Mouse (Mus musculus) kidney, embryonic 15.5 days (tissue): ENCODE measurements around the gene Ranbp3. TPM values are rescaled to one million over a fixed set of nuclear protein-coding genes. Genes with fewer than 3 reads are reported as not detected.

Source experiments
- ATAC-seq: fragments of 200-750 bp; cut with Nextera tagmentation; replicated peaks from 2 replicates; pipeline ENCODE4 v1.8.0; 2017; ENCODE audit warnings: moderate TSS enrichment; ENCODE audit not compliant: low FRiP score
- H3K27ac ChIP-seq: fragments of 300-500 bp; sonication (generic); 2 replicates; pipeline ENCODE4 v1.5.1; 2015; ENCODE audit warnings: mild to moderate bottlenecking, inconsistent platforms
- H3K27me3 ChIP-seq: fragments of 300-500 bp; sonication (generic); 2 replicates; pipeline ENCODE4 v1.6.1; 2015; ENCODE audit warnings: inconsistent platforms
- H3K36me3 ChIP-seq: fragments of 300-500 bp; sonication (generic); 2 replicates; pipeline ENCODE4 v1.6.1; 2015; ENCODE audit warnings: inconsistent platforms
- H3K4me1 ChIP-seq: fragments of 300-500 bp; sonication (generic); 2 replicates; pipeline ENCODE4 v1.6.1; 2015; ENCODE audit warnings: inconsistent platforms
- H3K4me2 ChIP-seq: fragments of 300-500 bp; sonication (generic); 2 replicates; pipeline ENCODE4 v1.6.1; 2015; ENCODE audit warnings: moderate library complexity, mild to moderate bottlenecking, inconsistent platforms
- H3K4me3 ChIP-seq: fragments of 300-500 bp; sonication (generic); replicated peaks from 2 replicates; pipeline ENCODE4 v1.5.1; 2015; ENCODE audit warnings: mild to moderate bottlenecking, inconsistent platforms
- H3K9ac ChIP-seq: fragments of 300-500 bp; sonication (generic); 2 replicates; pipeline ENCODE4 v1.6.1; 2015; ENCODE audit warnings: mild to moderate bottlenecking, inconsistent platforms
- H3K9me3 ChIP-seq: fragments of 300-500 bp; sonication (generic); replicated peaks from 2 replicates; pipeline ENCODE4 v1.6.1; 2016; ENCODE audit warnings: inconsistent platforms
- WGBS: fragments of 180-500 bp; shearing (Covaris S2); methylation state at CpG from one replicate; pipeline ENCODE4 v1.1.7; 2015; ENCODE audit warnings: mixed read lengths; 5-methylcytosine and 5-hydroxymethylcytosine counted together
- polyA plus RNA-seq: library from polyadenylated mRNA; unstranded; fragments of >200 nt; fragmentation: Nextera tagmentation; extraction: Ambion mirVana; gene quantifications from 2 replicates; pipeline ENCODE4 v1.2.1, GENCODE M21; 2015

Gene Ranbp3
- polyA plus RNA-seq, 1 experiment from 2014 or later, result 99.2 TPM

DNA sequence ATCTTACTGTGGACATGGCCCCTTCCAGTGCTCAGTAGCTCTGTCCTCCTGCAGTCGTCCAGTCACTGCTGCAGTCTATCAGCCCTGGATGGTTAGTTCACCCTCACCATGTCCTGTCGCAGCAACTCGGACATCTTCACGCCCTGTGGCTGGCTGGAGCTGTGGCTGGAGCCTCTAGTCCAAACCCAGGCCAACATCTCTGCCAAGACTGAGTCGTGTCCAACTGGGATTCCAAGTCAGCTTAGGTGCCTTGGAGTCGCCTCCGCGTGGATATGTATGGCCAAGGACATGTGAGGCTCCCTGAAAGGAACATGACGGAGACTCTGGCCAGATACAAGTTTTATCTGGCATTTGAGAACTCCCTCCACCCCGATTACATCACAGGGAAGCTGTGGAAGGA, 65.1 kb downstream of the Ranbp3 start:
- H3K4me3 ChIP-seq, result no peak overlapping the region
- H3K4me2 ChIP-seq, result no peak overlapping the region
- WGBS, result 83% methylated on average over 10 of the region's 10 CpGs
- no peak overlapping the region for H3K27ac ChIP-seq
- no peaks in the 10 kb centered on the region for H3K4me1 ChIP-seq
- no peak for ATAC-seq
- H3K9ac ChIP-seq, result no peak overlapping the region
- no peaks in the 10 kb centered on the region for H3K36me3 ChIP-seq
- no peaks in the 10 kb centered on the region for H3K9me3 ChIP-seq
- H3K27me3 ChIP-seq, result 0 out of 2 replicates have a peak, but pooled peaks cover 4% of the 10 kb centered on the region

DNA sequence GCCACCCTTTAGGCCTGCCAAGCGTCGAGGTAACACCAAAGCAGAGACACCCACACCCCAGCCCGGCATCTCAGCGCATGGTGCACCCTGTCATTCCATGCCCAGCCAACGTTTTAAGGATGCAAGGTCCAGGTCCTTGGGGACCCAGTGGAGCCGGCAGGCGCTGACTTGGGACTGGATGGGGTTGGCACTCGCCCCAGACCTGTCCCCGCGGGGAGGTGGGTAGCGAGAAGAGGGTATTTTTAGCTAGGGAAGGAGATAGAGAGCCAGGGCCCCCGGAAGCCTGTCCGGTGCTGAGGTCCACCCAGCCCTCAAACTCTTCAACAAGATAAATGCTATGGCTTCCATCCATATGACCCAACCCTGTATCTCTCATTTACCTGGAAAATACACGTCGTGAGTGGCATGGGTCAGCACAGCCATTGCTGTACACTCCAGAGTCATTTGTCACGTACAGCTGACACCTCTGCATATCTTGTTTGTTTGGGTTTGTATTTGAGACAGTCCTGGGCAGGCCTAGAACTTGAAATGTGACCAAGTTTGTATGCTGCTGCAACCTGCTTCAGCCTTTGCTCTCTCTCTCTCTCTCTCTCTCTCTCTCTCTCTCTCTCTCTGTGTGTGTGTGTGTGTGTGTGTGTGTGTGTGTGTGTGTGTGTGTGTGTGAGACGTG, 67.2 kb downstream of the Ranbp3 start:
- Histone ChIP-seq H3K9me3 (no peaks in the 10 kb centered on the region), H3K9ac (no peak overlapping the region), H3K4me3 (no peak overlapping the region), H3K27me3 (no peaks in the 10 kb centered on the region), H3K36me3 (no peaks in the 10 kb centered on the region), H3K4me2 (no peak overlapping the region), H3K4me1 (no peaks in the 10 kb centered on the region), H3K27ac (no peak overlapping the region)
- 78% methylated on average over 17 of the region's 17 CpGs for WGBS
- ATAC-seq, result no peak

DNA sequence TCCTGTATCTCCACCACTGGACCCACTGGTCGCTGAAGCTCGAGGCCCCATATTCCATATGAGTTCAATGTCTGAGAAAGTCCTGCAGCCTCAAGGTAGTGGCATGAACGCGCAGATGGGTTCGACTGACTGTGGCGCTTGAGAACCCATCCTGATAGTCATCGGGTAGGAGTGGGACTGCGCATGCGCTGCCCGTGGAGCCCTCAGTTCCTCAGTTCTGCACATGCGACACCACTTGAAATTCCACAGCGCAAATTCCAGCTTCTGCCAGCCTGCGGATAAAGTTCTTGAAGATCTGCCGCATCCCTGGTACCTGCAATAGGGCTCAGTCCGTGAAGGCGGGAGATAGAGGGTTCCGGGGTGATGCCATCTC, 67.7 kb downstream of the Ranbp3 start:
- Histone ChIP-seq H3K36me3 (no peaks in the 10 kb centered on the region), H3K4me2 (no peak overlapping the region), H3K27ac (no peak overlapping the region), H3K4me3 (no peak overlapping the region), H3K9me3 (no peaks in the 10 kb centered on the region), H3K9ac (no peak overlapping the region), H3K4me1 (no peaks in the 10 kb centered on the region), H3K27me3 (no peaks in the 10 kb centered on the region)
- 79% methylated on average over 17 of the region's 17 CpGs for WGBS
- no peak for ATAC-seq

DNA sequence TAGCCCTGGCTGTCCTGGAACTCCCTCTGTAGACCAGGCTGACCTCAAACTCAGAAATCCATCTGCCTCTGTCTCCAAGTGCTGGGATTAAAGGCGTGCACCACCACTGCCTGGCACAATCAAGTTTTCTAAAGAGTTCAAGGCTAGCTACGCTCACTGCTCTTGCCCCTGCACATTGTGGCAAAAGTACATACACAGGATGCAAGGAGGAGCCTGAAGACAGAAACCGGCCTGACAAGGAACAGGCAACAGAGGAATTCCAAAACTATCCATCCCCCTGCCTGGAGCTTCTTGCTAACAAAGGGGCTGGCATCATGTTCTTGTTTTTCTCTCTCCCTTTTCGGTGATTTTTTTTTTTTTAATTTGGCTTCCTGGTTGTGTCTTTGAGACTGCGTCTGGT, 71.1 kb downstream of the Ranbp3 start:
- Histone ChIP-seq H3K27ac (no peak overlapping the region), H3K4me3 (no peak overlapping the region), H3K9me3 (no peaks in the 10 kb centered on the region), H3K36me3 (no peaks in the 10 kb centered on the region), H3K9ac (no peak overlapping the region), H3K27me3 (no peaks in the 10 kb centered on the region), H3K4me1 (no peaks in the 10 kb centered on the region), H3K4me2 (no peak overlapping the region)
- 65% methylated on average over 5 of the region's 5 CpGs for WGBS
- no peak for ATAC-seq

DNA sequence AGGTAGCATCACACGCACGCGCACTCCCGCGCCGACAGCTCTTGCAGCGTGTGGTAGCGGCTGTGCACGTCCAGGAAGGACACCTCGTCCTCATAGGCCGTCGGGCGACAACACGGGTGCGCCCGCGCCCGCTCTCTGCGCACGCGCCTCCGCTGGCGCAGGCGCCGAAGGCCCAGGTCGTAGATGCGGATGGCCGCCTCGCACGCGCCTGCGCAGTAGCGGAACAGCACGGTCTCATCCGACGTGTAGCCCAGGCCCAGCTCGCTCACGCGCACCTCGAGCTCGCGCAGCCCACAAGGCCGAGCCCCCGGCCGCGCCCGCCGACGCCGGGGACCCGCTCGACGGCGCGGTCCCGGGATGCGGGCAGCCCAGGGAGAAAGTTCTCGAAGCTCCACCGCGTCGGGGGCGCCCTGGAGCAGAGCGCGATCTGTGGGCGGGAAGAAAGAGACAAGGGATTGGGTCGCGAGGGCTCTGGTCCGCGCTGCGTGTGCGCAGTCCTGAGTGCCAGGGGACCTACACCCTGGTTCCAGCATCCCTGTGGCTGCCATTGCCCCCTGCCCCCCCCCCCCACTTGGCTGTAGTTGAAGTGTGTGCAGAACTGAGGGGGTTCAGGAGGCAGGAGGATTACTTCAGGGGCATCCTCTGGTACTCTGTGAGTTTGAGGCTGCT, 78.4 kb downstream of the Ranbp3 start:
- Histone ChIP-seq H3K4me1 (peaks cover 26% of the 10 kb centered on the region), H3K9me3 (no peaks in the 10 kb centered on the region), H3K27me3 (peaks cover 66% of the 10 kb centered on the region), H3K4me2 (peak overlapping the region; percentile 57), H3K27ac (no peak overlapping the region), H3K9ac (peak overlapping the region; percentile 2; the same call in 1 of the 2 replicates), H3K36me3 (no peaks in the 10 kb centered on the region), H3K4me3 (peak overlapping the region; percentile 37)
- peak; percentile 59 for ATAC-seq
- 19% methylated on average over 71 of the region's 71 CpGs for WGBS

DNA sequence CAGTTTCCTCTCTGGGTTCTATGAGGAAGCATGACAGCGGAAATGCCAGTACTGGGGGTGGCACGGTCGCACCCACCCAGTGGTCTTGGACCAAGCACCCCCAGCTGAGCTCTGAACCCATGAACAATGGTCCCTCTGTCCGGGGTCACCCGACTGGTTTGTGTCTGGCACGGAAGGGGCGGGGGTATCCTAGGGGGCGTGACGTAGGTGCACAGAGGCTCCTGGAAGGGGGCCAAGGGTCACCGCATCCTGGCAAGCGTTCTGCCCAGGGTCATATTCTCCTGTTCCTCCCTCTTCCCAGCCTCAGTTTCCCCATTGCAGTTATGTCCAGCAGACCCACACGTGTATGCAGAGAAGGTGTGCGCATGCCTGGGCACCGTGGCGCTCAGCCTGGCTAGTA, 80.4 kb downstream of the Ranbp3 start:
- Histone ChIP-seq H3K4me2 (no peak overlapping the region), H3K27me3 (peaks cover 78% of the 10 kb centered on the region), H3K27ac (no peak overlapping the region), H3K4me1 (peaks cover 44% of the 10 kb centered on the region), H3K9ac (no peak overlapping the region), H3K9me3 (no peaks in the 10 kb centered on the region), H3K4me3 (no peak overlapping the region), H3K36me3 (no peaks in the 10 kb centered on the region)
- whole genome bisulfite sequencing, result 19% methylated on average over 15 of the region's 15 CpGs
- ATAC-seq, result no peak

DNA sequence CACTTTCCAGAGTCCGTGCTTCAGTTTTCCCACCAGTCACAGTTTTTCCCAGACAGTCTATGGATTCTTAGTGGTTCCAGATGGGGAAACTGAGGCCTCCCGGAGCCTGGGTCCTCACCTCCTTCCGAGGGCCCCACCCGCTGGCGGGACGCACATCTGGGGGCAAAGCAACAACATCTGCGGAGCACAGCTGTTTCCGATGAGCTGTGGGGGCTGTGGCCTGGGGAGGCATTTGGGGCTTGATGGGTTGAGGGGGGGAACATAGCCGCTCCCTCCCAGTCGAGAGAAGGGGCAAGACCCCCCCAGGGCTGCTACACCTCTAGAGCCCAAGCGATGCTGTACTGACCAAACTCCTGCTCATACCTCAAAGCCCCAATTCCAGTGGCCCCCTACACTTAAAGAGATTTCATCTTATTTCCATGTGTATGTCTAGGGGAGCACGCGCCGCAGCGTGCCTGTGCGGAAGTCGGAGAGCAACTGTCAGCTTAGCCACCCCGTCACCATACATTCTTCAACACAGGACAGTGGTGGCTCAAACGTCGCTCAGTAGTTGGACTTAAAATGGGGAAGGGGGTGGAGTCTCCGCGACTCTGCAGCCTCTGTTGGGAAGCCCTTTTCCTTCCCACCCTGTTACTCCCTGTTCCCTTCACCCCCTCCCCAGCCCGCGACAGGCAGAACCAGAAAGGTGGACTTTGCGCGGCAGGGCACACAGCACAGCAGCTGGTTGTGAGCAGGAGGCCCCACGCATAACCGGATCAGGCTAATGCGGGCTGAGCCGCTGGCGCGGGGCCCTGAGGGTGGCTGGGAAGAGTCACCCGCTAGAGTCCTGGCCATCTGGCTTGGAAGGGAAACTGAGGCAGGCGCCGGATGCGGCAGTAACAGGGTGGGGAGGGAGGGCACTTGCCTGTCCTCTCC, 81.4 kb downstream of the Ranbp3 start:
- H3K4me2 ChIP-seq, result peak overlapping the region; percentile 33

DNA sequence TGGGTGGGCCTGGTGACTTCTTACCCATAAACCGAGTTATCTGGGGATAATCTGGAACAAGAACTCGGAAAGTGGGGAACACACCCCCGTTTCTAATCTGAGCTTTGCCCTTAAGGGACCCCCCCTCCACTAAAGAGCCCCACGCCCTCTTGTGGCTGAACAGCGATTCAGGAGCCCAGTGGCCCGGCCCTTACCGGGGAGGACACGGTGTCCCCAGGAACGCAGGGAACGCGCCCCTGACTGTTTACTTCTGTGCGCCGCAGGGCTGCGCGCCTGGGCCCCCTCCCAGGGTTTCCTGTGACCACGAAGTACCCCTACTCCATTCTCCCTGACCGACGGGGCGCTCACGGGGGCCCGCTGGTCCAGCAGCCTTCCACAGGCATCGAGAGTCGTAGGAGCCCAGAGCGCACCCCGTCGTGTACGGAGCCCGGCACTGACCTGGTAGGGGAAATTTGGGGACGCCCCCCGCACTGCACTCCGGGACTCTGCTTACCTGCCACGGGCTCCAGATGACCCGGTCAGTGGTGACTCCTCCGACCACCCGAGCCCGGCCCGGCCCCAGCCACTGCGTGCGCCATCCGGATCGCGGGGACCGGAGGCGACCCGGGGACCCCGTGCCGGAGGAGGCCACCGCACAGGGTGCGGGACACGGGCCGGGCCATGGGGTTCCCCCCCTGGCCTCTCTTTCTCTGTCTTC, 83.8 kb downstream of the Ranbp3 start:
- H3K4me3 ChIP-seq, result peak overlapping the region; percentile 57
- no peaks in the 10 kb centered on the region for H3K36me3 ChIP-seq
- WGBS, result under 1% methylated on average over 50 of the region's 51 CpGs
- peak; percentile 11; the same call in 1 of the 2 replicates for ATAC-seq
- no peak overlapping the region for H3K27ac ChIP-seq
- H3K27me3 ChIP-seq, result peaks cover 64% of the 10 kb centered on the region
- H3K9me3 ChIP-seq, result no peaks in the 10 kb centered on the region
- H3K4me1 ChIP-seq, result peaks cover 42% of the 10 kb centered on the region
- H3K9ac ChIP-seq, result peak overlapping the region; percentile 66
- peak overlapping the region; percentile 99 for H3K4me2 ChIP-seq

More for the DNA sequence above, 81.4 kb downstream of the Ranbp3 start:
- Histone ChIP-seq H3K36me3 (no peaks in the 10 kb centered on the region), H3K4me1 (peaks cover 44% of the 10 kb centered on the region), H3K4me3 (0 out of 2 replicates have a peak overlapping the region, but pooled peaks have one; percentile 3), H3K9me3 (no peaks in the 10 kb centered on the region), H3K27me3 (peaks cover 78% of the 10 kb centered on the region), H3K27ac (no peak overlapping the region), H3K9ac (no peak overlapping the region)
- no peak for ATAC-seq
- WGBS, result 12% methylated on average over 36 of the region's 36 CpGs

DNA sequence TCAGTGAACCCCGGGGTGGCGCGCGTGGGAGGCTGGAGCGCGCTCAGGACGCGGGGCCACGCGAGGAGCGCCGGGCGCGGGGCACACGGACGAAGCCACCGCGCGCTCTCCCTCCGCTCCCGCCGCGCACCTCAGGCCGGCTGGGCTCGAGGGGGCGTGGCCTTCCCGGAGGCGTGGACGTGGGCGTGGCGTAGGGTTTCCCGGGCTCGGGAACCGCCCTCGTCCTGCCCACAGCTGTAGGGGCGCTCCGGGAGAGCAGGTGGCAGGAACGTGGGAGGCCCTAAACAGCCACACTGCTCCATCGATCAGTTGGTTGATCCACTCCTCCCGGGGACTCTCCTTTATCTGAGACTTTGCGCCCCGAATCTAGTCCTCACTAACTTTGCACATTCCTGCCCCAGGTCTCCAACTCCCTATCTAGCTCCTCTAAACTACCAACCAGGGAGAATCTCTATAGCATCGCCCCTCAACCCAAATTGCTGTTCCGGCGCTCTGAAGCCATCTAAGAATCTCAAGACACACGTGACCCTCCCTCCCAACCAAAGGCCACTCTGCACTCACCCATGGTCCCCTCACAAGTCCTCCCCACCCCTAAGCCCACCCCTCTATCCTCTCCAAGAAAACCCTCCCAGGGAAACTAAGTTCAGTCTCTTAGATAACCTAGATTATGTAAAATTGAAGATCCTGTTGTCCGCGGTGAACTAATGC, 84.5 kb downstream of the Ranbp3 start, which contains the start of gene Nrtn:
Gene Nrtn, minus strand, starts transcription at position 115 of the 708 bp plus-strand sequence.
- Histone ChIP-seq H3K4me1 (peaks cover 49% of the 10 kb centered on the region), H3K9ac (peak within 1 kb of the TSS; percentile 66), H3K27ac (peak within 1 kb of the TSS; percentile 58), H3K4me2 (peak within 1 kb of the TSS; percentile 99), H3K36me3 (no peaks in the 10 kb centered on the region), H3K4me3 (peak within 1 kb of the TSS; percentile 57), H3K27me3 (peaks cover 57% of the 10 kb centered on the region), H3K9me3 (no peaks in the 10 kb centered on the region)
- whole genome bisulfite sequencing, result under 1% methylated on average over 43 of the region's 48 CpGs
- ATAC-seq, result peak; percentile 65

DNA sequence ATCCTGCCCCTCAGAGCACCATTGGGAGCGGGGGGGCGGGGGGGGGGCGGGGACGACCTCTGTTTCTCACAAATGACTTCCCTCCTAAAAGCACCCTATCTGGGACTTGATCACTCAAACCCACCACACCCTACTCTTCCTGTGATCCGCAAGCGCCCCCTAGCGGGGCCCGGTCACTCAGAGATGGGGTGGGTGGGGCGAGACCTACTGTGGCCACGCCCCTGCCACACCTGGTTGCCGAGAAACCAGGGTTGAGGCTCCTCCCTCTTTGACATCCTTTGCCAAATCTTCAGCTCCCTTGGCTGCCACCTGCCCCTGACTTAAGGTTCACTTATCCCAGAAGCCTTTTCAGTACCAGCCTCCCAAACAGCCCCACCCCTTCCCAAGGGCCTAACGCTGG, 85.0 kb downstream of the Ranbp3 start:
- no peaks in the 10 kb centered on the region for H3K36me3 ChIP-seq
- no peak overlapping the region for H3K4me3 ChIP-seq
- peaks cover 52% of the 10 kb centered on the region for H3K27me3 ChIP-seq
- ATAC-seq, result 0 out of 2 replicates have a peak, but pooled peaks have one; percentile 7
- no peak overlapping the region for H3K27ac ChIP-seq
- H3K9me3 ChIP-seq, result no peaks in the 10 kb centered on the region
- 5% methylated on average over 12 of the region's 12 CpGs for WGBS
- H3K4me2 ChIP-seq, result peak overlapping the region; percentile 99
- H3K4me1 ChIP-seq, result peaks cover 54% of the 10 kb centered on the region
- H3K9ac ChIP-seq, result no peak overlapping the region

DNA sequence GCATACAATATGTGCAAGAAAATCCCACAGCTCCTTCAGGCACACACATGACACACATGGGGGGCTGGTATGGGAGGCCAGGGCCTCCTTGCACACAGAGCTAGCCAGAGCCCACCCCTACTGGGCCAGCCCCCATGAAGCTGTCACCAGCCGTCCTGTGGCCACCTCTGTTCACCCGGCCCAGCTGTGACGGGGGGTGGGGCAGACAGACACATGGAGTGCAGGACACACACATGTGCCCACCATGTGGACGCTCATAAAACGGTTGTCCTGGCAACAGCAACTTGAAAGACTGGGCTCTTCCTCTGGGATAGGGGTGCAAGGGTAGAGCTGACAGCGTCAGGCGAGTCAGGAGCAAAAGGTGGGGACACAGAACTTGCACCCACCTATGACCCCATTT, 86.2 kb downstream of the Ranbp3 start:
- peaks cover 41% of the 10 kb centered on the region for H3K27me3 ChIP-seq
- ATAC-seq, result no peak
- 36% methylated on average over 7 of the region's 7 CpGs for WGBS

More for the DNA sequence above, 86.2 kb downstream of the Ranbp3 start:
- Histone ChIP-seq H3K4me2 (no peak overlapping the region), H3K4me1 (peaks cover 50% of the 10 kb centered on the region), H3K9ac (no peak overlapping the region), H3K27ac (no peak overlapping the region), H3K4me3 (no peak overlapping the region), H3K36me3 (no peaks in the 10 kb centered on the region), H3K9me3 (no peaks in the 10 kb centered on the region)
